Mouse (Mus musculus): Measurements from ENCODE around the gene Klrc1.
"Not testable (repeated sequence)": the region's sequence is repeated elsewhere in the genome, so short reads cannot be mapped to it uniquely, and the experiment has no call there.

Klrc1 gene

DNA sequence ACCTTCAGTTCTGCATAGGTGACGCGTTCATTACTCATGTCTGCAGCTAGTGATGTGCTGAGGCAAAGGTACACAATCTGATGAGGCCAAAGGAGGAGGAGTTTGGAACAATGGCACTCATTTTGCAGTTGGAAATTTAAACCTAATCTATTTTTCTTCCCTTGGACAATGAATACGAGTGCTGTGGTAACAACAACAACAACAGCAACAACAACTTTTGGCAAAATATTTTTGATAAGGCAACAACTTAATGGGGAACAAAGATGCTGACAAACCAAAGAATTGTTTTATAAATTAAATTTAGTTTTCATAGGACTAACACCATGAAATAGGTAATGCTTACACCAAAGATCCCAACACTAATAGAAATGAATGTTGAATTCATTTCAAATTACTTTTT lies at the start of gene Klrc1:
Gene Klrc1 (minus strand): TSS at position 101 of the 400 bp plus-strand sequence.
- no peak for DNase-seq

DNA sequence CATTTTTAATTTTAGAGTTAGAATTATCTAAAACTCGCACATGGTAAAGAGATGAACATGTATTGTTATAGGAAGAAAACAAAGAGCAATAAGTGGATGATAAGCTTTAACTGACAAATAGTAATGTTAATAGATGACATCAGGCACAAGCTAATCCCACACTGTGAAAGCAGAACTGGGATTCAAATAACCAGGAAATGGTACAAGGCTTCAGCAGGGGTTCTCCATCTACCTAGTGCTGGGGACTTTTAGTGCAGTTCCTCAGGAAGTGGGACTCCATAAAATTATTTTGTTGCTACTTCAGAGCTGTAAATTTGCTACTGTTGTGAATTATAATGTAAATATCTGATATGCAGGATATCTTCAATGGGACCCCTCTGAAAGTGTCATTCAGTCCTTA lies 48.5 kb upstream of the Klrc1 start:
- no peak for DNase-seq

GRCm38 (mm10) chr6:129721390-129721789 lies 42.6 kb upstream of the Klrc1 start:
- no peak for DNase-seq

DNA sequence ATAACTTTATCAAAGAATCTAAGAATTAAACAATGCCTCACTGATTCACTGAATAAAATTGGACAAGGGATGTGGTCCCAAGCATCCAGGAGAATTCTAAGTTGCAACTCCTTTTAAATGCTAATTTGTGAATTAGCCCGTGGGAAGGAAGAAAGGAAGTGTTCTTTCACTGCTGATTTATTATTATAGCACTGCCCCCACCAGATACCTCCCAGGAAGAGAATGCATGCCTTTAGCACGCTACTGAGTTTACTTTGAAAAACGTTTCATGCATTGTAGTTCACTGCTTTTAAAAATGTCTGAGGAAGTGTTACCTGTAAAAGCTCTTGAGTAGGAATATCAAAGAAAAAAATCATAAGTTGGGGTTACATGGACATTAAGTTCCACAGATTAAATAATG lies 41.7 kb upstream of the Klrc1 start:
- DNase-seq: no peak

- no peak for DNase-seq
Measured at GRCm38 (mm10) chr6:129717032-129717431, 38.3 kb upstream of the Klrc1 start, which contains the start of gene Klri1. TSS of gene Klri1 (minus strand) at chr6:129717132.

DNA sequence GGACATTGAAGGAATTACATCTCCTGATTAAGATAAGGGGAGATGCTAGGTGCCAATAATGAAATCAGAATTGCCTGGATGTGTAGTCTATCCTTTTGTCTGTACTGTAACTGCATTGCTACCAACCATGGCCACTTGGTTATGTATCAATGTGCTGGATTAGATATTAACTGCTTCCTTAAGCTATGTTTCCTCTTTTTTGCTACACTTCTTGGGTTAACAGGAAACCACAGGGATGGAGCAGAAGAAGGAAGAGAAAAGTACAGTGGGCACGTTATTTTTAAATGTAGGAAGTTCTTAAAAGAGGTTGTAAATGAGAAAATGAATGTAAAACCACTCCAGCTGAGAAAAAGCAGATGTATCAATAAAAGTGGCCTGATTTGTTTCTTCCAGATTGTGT lies 34.8 kb upstream of the Klrc1 start:
- DNase-seq: no peak

GRCm38 (mm10) chr6:129691436-129691835 lies 12.7 kb upstream of the Klrc1 start:
- DNase-seq: not testable (repeated sequence)

- DNase-seq: no peak
Measured at GRCm38 (mm10) chr6:129680379-129680778, 1.6 kb upstream of the Klrc1 start.

DNA sequence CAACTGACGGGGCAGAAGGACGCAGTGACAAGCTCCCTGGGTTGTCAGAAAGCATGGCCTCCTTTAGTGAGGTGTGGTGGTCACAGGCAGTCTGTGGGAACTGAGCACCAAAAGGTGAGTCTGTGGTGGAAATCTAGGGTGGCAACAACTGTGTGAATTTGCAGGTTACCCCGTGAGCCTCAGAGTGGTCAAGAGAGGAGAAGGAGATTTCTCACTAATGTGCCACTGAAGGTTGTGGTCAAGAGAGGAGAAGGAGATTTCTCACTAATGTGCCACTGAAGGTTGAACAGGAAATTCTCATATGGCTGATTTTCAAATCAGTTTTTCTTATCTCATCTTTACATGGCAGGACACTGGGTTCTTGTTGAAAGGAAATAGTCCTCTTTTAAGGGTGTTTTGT lies 17.5 kb downstream of the Klrc1 start:
- DNase-seq: not testable (repeated sequence)

DNA sequence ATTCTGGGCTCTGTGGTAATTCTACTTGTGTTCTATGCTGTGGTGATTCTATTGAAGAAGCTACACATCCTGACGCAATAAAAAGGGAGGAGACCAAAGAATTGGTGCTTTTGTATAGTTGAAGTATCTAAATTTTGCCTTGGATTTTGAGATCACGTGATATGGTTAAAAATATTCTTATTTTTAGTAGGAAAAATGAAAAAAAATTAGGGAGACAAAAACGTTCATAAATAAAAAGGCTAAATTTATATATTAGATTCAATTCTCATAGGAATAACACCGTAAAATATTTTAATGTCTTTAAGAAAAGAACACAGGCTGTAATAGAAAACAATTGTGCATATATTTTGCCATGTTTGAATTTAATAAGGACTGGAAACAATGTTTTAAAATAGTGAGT lies 18.2 kb downstream of the Klrc1 start, which contains the start of gene Klrc2:
Gene Klrc2 (minus strand): TSS at position 101 of the 400 bp plus-strand sequence.
- DNase-seq: not testable (repeated sequence)

- not testable (repeated sequence) for DNase-seq
Measured at GRCm38 (mm10) chr6:129644054-129644453, 34.7 kb downstream of the Klrc1 start.

DNA sequence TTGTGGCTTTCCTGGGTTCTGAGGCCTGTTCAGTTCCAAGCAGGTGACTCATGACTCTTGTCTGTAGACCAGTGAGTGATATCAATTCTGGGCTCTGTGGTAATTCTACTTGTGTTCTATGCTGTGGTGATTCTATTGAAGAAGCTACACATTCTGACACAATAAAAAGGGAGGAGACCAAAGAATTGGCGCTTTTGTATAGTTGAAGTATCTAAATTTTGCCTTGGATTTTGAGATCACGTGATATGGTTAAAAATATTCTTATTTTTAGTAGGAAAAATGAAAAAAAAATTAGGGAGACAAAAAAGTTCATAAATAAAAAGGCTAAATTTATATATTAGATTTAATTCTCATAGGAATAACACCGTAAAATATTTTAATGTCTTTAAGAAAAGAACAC lies 35.5 kb downstream of the Klrc1 start, which contains the start of gene Klrc3:
Gene Klrc3 (minus strand): TSS at position 101 of the 400 bp plus-strand sequence.
- DNase-seq: not testable (repeated sequence)

GRCm38 (mm10) chr6:129631046-129631445 lies 47.7 kb downstream of the Klrc1 start:
- not testable (repeated sequence) for DNase-seq

- DNase-seq: no peak
Measured at GRCm38 (mm10) chr6:129623735-129624134, 55.0 kb downstream of the Klrc1 start, which contains the start of gene Klrk1. TSS of gene Klrk1 (minus strand) at chr6:129623864.

All from right cerebral cortex, postnatal 25 days (tissue).